Mouse (Mus musculus) adrenal gland, postnatal 25 days (tissue): ENCODE data around the gene Slc9a9. TPM values are rescaled to one million over a fixed set of nuclear protein-coding genes. Genes with fewer than 3 reads are reported as not detected.

ENCODE experiments used
- DNase-seq: peaks from one replicate; pipeline ENCODE4 v3.0.0; 2021; ENCODE audit warnings: mixed read lengths
- total RNA-seq: library from RNA; stranded (reverse); gene quantifications from 2 replicates; pipeline ENCODE4 v1.2.3, GENCODE M21; 2021

The Slc9a9 gene
- total RNA-seq, 1 experiment from 2014 or later, result 2.8 TPM

GRCm38 (mm10) chr9:94838479-94839031, 168.8 kb downstream of the Slc9a9 start:
- no peak for DNase-seq

GRCm38 (mm10) chr9:94839204-94839603, 169.5 kb downstream of the Slc9a9 start:
- DNase-seq, result no peak

- no peak for DNase-seq
Measured at GRCm38 (mm10) chr9:94840398-94840797, 170.7 kb downstream of the Slc9a9 start.

- DNase-seq, result no peak
Measured at GRCm38 (mm10) chr9:94840972-94841371, 171.3 kb downstream of the Slc9a9 start.

- no peak for DNase-seq
Measured at GRCm38 (mm10) chr9:94844176-94844575, 174.5 kb downstream of the Slc9a9 start.

- no peak for DNase-seq
Measured at GRCm38 (mm10) chr9:94847624-94848023, 177.9 kb downstream of the Slc9a9 start.

GRCm38 (mm10) chr9:94851550-94851949, 181.8 kb downstream of the Slc9a9 start:
- DNase-seq, result peak; percentile 45

- DNase-seq, result no peak
Measured at GRCm38 (mm10) chr9:94856093-94856492, 186.4 kb downstream of the Slc9a9 start.

GRCm38 (mm10) chr9:94868557-94868956, 198.8 kb downstream of the Slc9a9 start:
- DNase-seq, result no peak

GRCm38 (mm10) chr9:94869023-94869799, 199.5 kb downstream of the Slc9a9 start:
- no peak for DNase-seq

- no peak for DNase-seq
Measured at GRCm38 (mm10) chr9:94882517-94882916, 212.8 kb downstream of the Slc9a9 start.

- DNase-seq, result no peak
Measured at GRCm38 (mm10) chr9:94883435-94883834, 213.7 kb downstream of the Slc9a9 start.

- DNase-seq, result no peak
Measured at GRCm38 (mm10) chr9:94885151-94885550, 215.4 kb downstream of the Slc9a9 start.

- no peak for DNase-seq
Measured at GRCm38 (mm10) chr9:94889647-94890046, 219.9 kb downstream of the Slc9a9 start.

- no peak for DNase-seq
Measured at GRCm38 (mm10) chr9:94895882-94896281, 226.2 kb downstream of the Slc9a9 start.

- DNase-seq, result no peak
Measured at GRCm38 (mm10) chr9:94904180-94904579, 234.5 kb downstream of the Slc9a9 start.

GRCm38 (mm10) chr9:94907020-94907610, 237.4 kb downstream of the Slc9a9 start:
- no peak for DNase-seq

- DNase-seq, result no peak
Measured at GRCm38 (mm10) chr9:94912071-94912470, 242.4 kb downstream of the Slc9a9 start.

GRCm38 (mm10) chr9:94922062-94922461, 252.4 kb downstream of the Slc9a9 start:
- no peak for DNase-seq

- no peak for DNase-seq
Measured at GRCm38 (mm10) chr9:94925845-94926244, 256.1 kb downstream of the Slc9a9 start.

GRCm38 (mm10) chr9:94927101-94927500, 257.4 kb downstream of the Slc9a9 start:
- DNase-seq, result peak; percentile 19

- DNase-seq, result no peak
Measured at GRCm38 (mm10) chr9:94945569-94946135, 275.9 kb downstream of the Slc9a9 start.

- no peak for DNase-seq
Measured at GRCm38 (mm10) chr9:94947246-94947645, 277.5 kb downstream of the Slc9a9 start.
